In genomic region chr8:83584771-83585170, GRCm38 (mm10) we compare ENCODE assay signal across 24 mouse cellular contexts. TPM values are rescaled to one million over a fixed set of nuclear protein-coding genes. Genes with fewer than 3 reads are reported as not detected.
DNase-seq lines count a peak whose midpoint lies in the region; ATAC-seq and TF ChIP-seq lines count a peak whose summit lies in the region.
"Had no signal": no experiment of that assay in that cellular context is flagged by ENCODE, and none has a peak within 500 bp of the region (broad histone marks: within the 10 kb centered on the region; RNA-seq: fewer than 3 reads in every experiment).

No protein-coding gene starts in this region.

- H3K27me3 ChIP-seq in intestine, embryonic 16.5 days (replicated peaks; ENCODE audit: control insufficient read depth, insufficient read depth, low read length) = no peaks in the 10 kb centered on the region
- H3K27me3 ChIP-seq in intestine, embryonic 15.5 days (replicated peaks) = no peaks in the 10 kb centered on the region
- no peaks in the 10 kb centered on the region for H3K27me3 ChIP-seq in C2C12 (ENCODE audit: control insufficient read depth, insufficient read depth, insufficient read length)
- H3K27me3 ChIP-seq: embryonic facial prominence, embryonic 13.5 days; hindbrain, embryonic 12.5 days; midbrain, embryonic 12.5 days; stomach, embryonic 15.5 days had no signal

- no peak overlapping the region for H3K9ac ChIP-seq in intestine, embryonic 16.5 days (ENCODE audit: low read depth, low read length)
- H3K9ac ChIP-seq in intestine, embryonic 15.5 days = no peak overlapping the region
- H3K9ac ChIP-seq: embryonic facial prominence, embryonic 13.5 days; hindbrain, embryonic 12.5 days; liver, embryonic 14.5 days; midbrain, embryonic 12.5 days; stomach, embryonic 15.5 days had no signal

- TF ChIP-seq CTCF in C2C12 (IDR thresholded peaks at IDR 0.05; ENCODE audit: control insufficient read depth, insufficient read depth, insufficient read length) = no peak

- H3K79me3 ChIP-seq in C2C12 (ENCODE audit: low read depth) = peaks cover 27% of the 10 kb centered on the region

- 0 out of 2 replicates have a peak, but pooled peaks have one; percentile 11 for ATAC-seq in intestine, embryonic 16.5 days
- no peak for ATAC-seq in intestine, embryonic 15.5 days
- ATAC-seq: lung, postnatal 0 days had no signal

- DNase-seq in cerebellum, adult 9-11 months = peak; percentile 53
- DNase-seq in cerebellum, adult 9-10 months = no peak
- peak; percentile 61 to 67 for DNase-seq in cerebellum, postnatal 25 days
- DNase-seq in kidney, adult 18-20 months = no peak
- DNase-seq: B cell, adult 2 months; heart, adult 2 months; right cerebral cortex, postnatal 14 days; thymus, adult 18-20 months; thymus, postnatal 4 days had no signal

- no peak overlapping the region for H3ac ChIP-seq in C2C12 (ENCODE audit: control insufficient read depth, insufficient read length, low read depth)

- peak overlapping the region; percentile 64 for H3K27ac ChIP-seq in intestine, embryonic 16.5 days (ENCODE audit: low read length)
- no peak overlapping the region for H3K27ac ChIP-seq in intestine, embryonic 15.5 days
- H3K27ac ChIP-seq: embryonic facial prominence, embryonic 13.5 days; hindbrain, embryonic 12.5 days; left cerebral cortex, adult 2 months; limb, embryonic 10.5 days; liver, embryonic 14.5 days; midbrain, embryonic 12.5 days; stomach, embryonic 15.5 days had no signal

- no peaks in the 10 kb centered on the region for H3K36me3 ChIP-seq in intestine, embryonic 16.5 days (ENCODE audit: control insufficient read depth, insufficient read depth, low read length)
- peaks cover 22% of the 10 kb centered on the region for H3K36me3 ChIP-seq in intestine, embryonic 15.5 days
- peaks cover 5% of the 10 kb centered on the region for H3K36me3 ChIP-seq in C2C12 (ENCODE audit: control insufficient read depth, insufficient read depth)
- H3K36me3 ChIP-seq: stomach, embryonic 15.5 days had no signal

- no peaks in the 10 kb centered on the region for H3K9me3 ChIP-seq in intestine, embryonic 16.5 days (ENCODE audit: control insufficient read depth, low read length)
- no peaks in the 10 kb centered on the region for H3K9me3 ChIP-seq in intestine, embryonic 15.5 days
- H3K9me3 ChIP-seq: embryonic facial prominence, embryonic 13.5 days; hindbrain, embryonic 12.5 days; limb, embryonic 10.5 days; midbrain, embryonic 12.5 days; stomach, embryonic 15.5 days had no signal

- WGBS in intestine, embryonic 16.5 days = 80% methylated on average over 1 of the region's 1 CpGs
- 83% methylated on average over 1 of the region's 1 CpGs for WGBS in intestine, embryonic 15.5 days

- no peak overlapping the region for H3K4me3 ChIP-seq in intestine, embryonic 16.5 days (ENCODE audit: low read length)
- no peak overlapping the region for H3K4me3 ChIP-seq in intestine, embryonic 15.5 days (replicated peaks)
- no peak overlapping the region for H3K4me3 ChIP-seq in C2C12 (ENCODE audit: insufficient read depth, poor library complexity, severe bottlenecking)
- H3K4me3 ChIP-seq: embryonic facial prominence, embryonic 13.5 days; heart, adult 2 months; hindbrain, embryonic 12.5 days; left cerebral cortex, adult 2 months; limb, embryonic 10.5 days; midbrain, embryonic 12.5 days; stomach, embryonic 15.5 days had no signal

- peaks cover 25% of the 10 kb centered on the region for H3K4me1 ChIP-seq in intestine, embryonic 16.5 days (ENCODE audit: control insufficient read depth, insufficient read depth, low read length)
- H3K4me1 ChIP-seq in intestine, embryonic 15.5 days (replicated peaks) = 0 out of 2 replicates have a peak, but pooled peaks cover 26% of the 10 kb centered on the region

- peaks cover 96% of the 10 kb centered on the region for H3K79me2 ChIP-seq in C2C12 (ENCODE audit: control insufficient read depth, insufficient read depth)

- no peak overlapping the region for H3K4me2 ChIP-seq in intestine, embryonic 16.5 days (ENCODE audit: low read depth, low read length)
- no peak overlapping the region for H3K4me2 ChIP-seq in intestine, embryonic 15.5 days (replicated peaks)
- H3K4me2 ChIP-seq: embryonic facial prominence, embryonic 13.5 days; hindbrain, embryonic 12.5 days; midbrain, embryonic 12.5 days; stomach, embryonic 15.5 days had no signal

TF ChIP-seq in C2C12, 6 proteins besides CTCF, POLR2A, EP300 and RAD21:
- TF ChIP-seq FOSL1 (IDR thresholded peaks at IDR 0.05; ENCODE audit: insufficient read depth, low read length, poor library complexity, severe bottlenecking) (no peak), MYOD1 (IDR thresholded peaks at IDR 0.05; ENCODE audit: control insufficient read depth, insufficient read length, low read depth) (peak; percentile 26)

RNA-seq across cellular contexts. Expression of gene Ndufb7, which starts 18.3 kb away (rescaled TPM):
- polyA plus RNA-seq in intestine, embryonic 16.5 days (2015; fragmentation: Nextera tagmentation; extraction: Ambion mirVana) = 418 and 429 TPM in 2 replicates
- polyA plus RNA-seq in intestine, embryonic 15.5 days (2015; fragmentation: Nextera tagmentation; extraction: Ambion mirVana) = 370 and 398 TPM in 2 replicates
- polyA plus RNA-seq in C2C12 (2012; fragmentation: generic; extraction: Trizol) = 302 TPM

RNA-seq across cellular contexts. Expression of gene Tecr, which starts 23.0 kb away (rescaled TPM):
- polyA plus RNA-seq in intestine, embryonic 16.5 days (2015; fragmentation: Nextera tagmentation; extraction: Ambion mirVana) = 660 and 691 TPM in 2 replicates
- polyA plus RNA-seq in intestine, embryonic 15.5 days (2015; fragmentation: Nextera tagmentation; extraction: Ambion mirVana) = 610 and 639 TPM in 2 replicates
- 193 TPM for polyA plus RNA-seq in C2C12 (2012; fragmentation: generic; extraction: Trizol)

RNA-seq across cellular contexts. Expression of gene Dnajb1, which starts 23.2 kb away (rescaled TPM):
- polyA plus RNA-seq in intestine, embryonic 16.5 days (2015; fragmentation: Nextera tagmentation; extraction: Ambion mirVana) = 46.7 and 52.0 TPM in 2 replicates
- polyA plus RNA-seq in intestine, embryonic 15.5 days (2015; fragmentation: Nextera tagmentation; extraction: Ambion mirVana) = 47.0 and 48.2 TPM in 2 replicates
- 41.0 TPM for polyA plus RNA-seq in C2C12 (2012; fragmentation: generic; extraction: Trizol)

RNA-seq across cellular contexts. Expression of gene Olfr370, which starts 49.2 kb away (rescaled TPM):
- polyA plus RNA-seq in intestine, embryonic 16.5 days (2015; fragmentation: Nextera tagmentation; extraction: Ambion mirVana) = not detected in 2 replicates
- not detected in 2 replicates for polyA plus RNA-seq in intestine, embryonic 15.5 days (2015; fragmentation: Nextera tagmentation; extraction: Ambion mirVana)
- not detected for polyA plus RNA-seq in C2C12 (2012; fragmentation: generic; extraction: Trizol)
- polyA plus RNA-seq: embryonic facial prominence, embryonic 13.5 days; heart, adult 2 months; heart, embryonic 16.5 days; kidney, embryonic 14.5 days; limb, embryonic 10.5 days; liver, embryonic 14.5 days; lung, postnatal 0 days; midbrain, embryonic 12.5 days; neural tube, embryonic 14.5 days; spleen, adult 2 months; stomach, embryonic 15.5 days had no signal

Comparison
In these comparisons a context has a peak if more than half of its experiments do, and no peak if none do; other contexts are left out.
1. DNase-seq: peak in cerebellum, adult 9-11 months (single experiment) and cerebellum, postnatal 25 days (2 of 2); none in cerebellum, adult 9-10 months (single experiment) and kidney, adult 18-20 months (single experiment).